Mouse (Mus musculus) brain, embryonic 14.5 days (tissue): ENCODE data around the gene Cym.

Experiments used
- CTCF ChIP-seq: fragments of 200-500 bp; IDR thresholded peaks from 2 replicates; pipeline ENCODE4 v1.5.1; 2012; ENCODE audit warnings: inconsistent platforms, mild to moderate bottlenecking, moderate library complexity, borderline replicate concordance; ENCODE audit not compliant: insufficient read depth, insufficient read length; ENCODE audit errors: extremely low read depth
- POLR2A ChIP-seq: fragments of 200-500 bp; IDR thresholded peaks from 2 replicates; pipeline ENCODE4 v1.6.1; 2012; ENCODE audit warnings: mild to moderate bottlenecking, inconsistent platforms, borderline replicate concordance; ENCODE audit not compliant: poor library complexity, insufficient read depth, insufficient read length, severe bottlenecking; ENCODE audit errors: extremely low read depth

GRCm38 (mm10) chr3:107241389-107242094, 20.0 kb upstream of the Cym start:
- TF ChIP-seq POLR2A (no peak), CTCF (no peak)
